Mouse (Mus musculus): ENCODE measurements at regions not wholly inside any gene's neighbourhood (a gene's known extent, or its start where the extent isn't known, plus 50 kb on each side); places are given as distances from the start of the nearest gene placed in this dataset.

DNA sequence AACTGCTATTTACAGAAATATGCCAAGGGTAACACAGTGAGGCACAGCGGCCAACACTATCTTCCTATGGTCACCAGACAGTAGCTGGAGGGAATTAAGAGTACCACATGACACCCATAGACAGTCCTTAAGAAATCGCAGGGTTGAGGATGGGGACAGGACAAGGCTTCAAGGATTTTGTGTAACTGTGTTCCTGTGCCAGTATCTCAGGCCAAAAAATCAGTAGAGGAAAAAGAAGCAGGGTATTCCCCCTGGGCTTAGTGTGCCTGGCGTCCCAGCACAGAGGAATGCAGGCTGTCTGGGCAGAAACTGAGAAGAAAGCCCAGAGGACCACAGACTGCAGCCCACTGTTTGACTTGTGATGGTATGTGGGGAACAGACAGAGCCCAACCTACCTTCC lies 147.3 kb downstream of the Ptger3 start:
- TF ChIP-seq CTCF (IDR thresholded peaks at IDR 0.05; ENCODE audit: borderline replicate concordance, extremely low read depth, insufficient read depth, insufficient read length) (no peak), POLR2A (IDR thresholded peaks at IDR 0.05; ENCODE audit: borderline replicate concordance, extremely low read depth, insufficient read depth, insufficient read length, poor library complexity, severe bottlenecking) (no peak)

Data from brain, embryonic 14.5 days (tissue).